Mouse (Mus musculus) heart, postnatal 0 days (tissue): ENCODE measurements at regions not wholly inside any gene's neighbourhood (a gene's known extent, or its start where the extent isn't known, plus 50 kb on each side); places are given as distances from the start of the nearest gene placed in this dataset.

Experiments used
- ATAC-seq: fragments of 200-750 bp; cut with Nextera tagmentation; 2 replicates; pipeline ENCODE4 v1.8.0; 2017; ENCODE audit warnings: low read depth, moderate number of reproducible peaks, moderate library complexity; ENCODE audit not compliant: insufficient read depth
- DNase-seq: peaks from one replicate; pipeline ENCODE4 v3.0.0-alpha.2; 2016; ENCODE audit warnings: low spot score
- H3K27ac ChIP-seq: fragments of 300-500 bp; sonication (generic); 2 replicates; pipeline ENCODE4 v1.5.1; 2014; ENCODE audit warnings: low read depth, mild to moderate bottlenecking
- H3K27me3 ChIP-seq: fragments of 300-500 bp; sonication (generic); 2 replicates; pipeline ENCODE4 v1.6.1; 2014; ENCODE audit warnings: low read length, mixed read lengths; ENCODE audit not compliant: control insufficient read depth, insufficient read depth
- H3K36me3 ChIP-seq: fragments of 300-500 bp; sonication (generic); replicated peaks from 2 replicates; pipeline ENCODE4 v1.6.1; 2014; ENCODE audit warnings: low read length, mixed read lengths; ENCODE audit not compliant: control insufficient read depth, insufficient read depth
- H3K4me1 ChIP-seq: fragments of 300-500 bp; sonication (generic); 2 replicates; pipeline ENCODE4 v1.6.1; 2014; ENCODE audit warnings: antibody characterized with exemption; ENCODE audit not compliant: control insufficient read depth, insufficient read depth
- H3K4me2 ChIP-seq: fragments of 300-500 bp; sonication (generic); 2 replicates; pipeline ENCODE4 v1.6.1; 2014; ENCODE audit warnings: low read depth, mild to moderate bottlenecking, low read length, moderate library complexity
- H3K4me3 ChIP-seq: fragments of 300-500 bp; sonication (generic); 2 replicates; pipeline ENCODE4 v1.5.1; 2014; ENCODE audit warnings: low read depth, low read length
- H3K9ac ChIP-seq: fragments of 300-500 bp; sonication (generic); replicated peaks from 2 replicates; pipeline ENCODE4 v1.6.1; 2014; ENCODE audit warnings: low read depth, low read length, mixed read lengths
- H3K9me3 ChIP-seq: fragments of 300-500 bp; sonication (generic); replicated peaks from 2 replicates; pipeline ENCODE4 v1.6.1; 2016; ENCODE audit warnings: low read length; ENCODE audit not compliant: control insufficient read depth
- CTCF ChIP-seq: IDR thresholded peaks from 2 replicates; pipeline ENCODE4 v1.5.1; 2016; ENCODE audit warnings: antibody characterized with exemption, control low read depth, low read depth
- EP300 ChIP-seq: IDR thresholded peaks from 2 replicates; pipeline ENCODE4 v1.6.1; 2016; ENCODE audit warnings: antibody characterized with exemption, low read depth
- WGBS: fragments of 180-500 bp; shearing (Covaris S2); extraction: QIAGEN DNeasy Blood & Tissue Kit; methylation state at CpG from one replicate; pipeline ENCODE4 v1.1.7; 2014; 5-methylcytosine and 5-hydroxymethylcytosine counted together

- TF ChIP-seq CTCF (no peak), EP300 (no peak)
- Histone ChIP-seq H3K36me3 (no peaks in the 10 kb centered on the region), H3K4me3 (no peak overlapping the region), H3K27ac (no peak overlapping the region), H3K27me3 (no peaks in the 10 kb centered on the region), H3K4me1 (no peaks in the 10 kb centered on the region), H3K4me2 (no peak overlapping the region), H3K9ac (no peak overlapping the region), H3K9me3 (no peaks in the 10 kb centered on the region)
- 54% methylated on average over 1 of the region's 1 CpGs for WGBS
- ATAC-seq (no peak), DNase-seq (no peak)
Measured at GRCm38 (mm10) chr1:143922499-143922898, 81.5 kb downstream of the Rgs2 start.

- H3K4me1 ChIP-seq: no peaks in the 10 kb centered on the region; the same call in 1 of the 2 replicates
- no peak overlapping the region for H3K4me3 ChIP-seq
- DNase-seq: no peak
- no peaks in the 10 kb centered on the region for H3K36me3 ChIP-seq
- no peak overlapping the region for H3K27ac ChIP-seq
- no peaks in the 10 kb centered on the region for H3K27me3 ChIP-seq
- no peak overlapping the region for H3K4me2 ChIP-seq
- H3K9me3 ChIP-seq: no peaks in the 10 kb centered on the region
- WGBS: 76% methylated on average over 7 of the region's 7 CpGs
- no peak for ATAC-seq
- no peak for TF ChIP-seq CTCF
- TF ChIP-seq EP300: no peak
- no peak overlapping the region for H3K9ac ChIP-seq
Measured at GRCm38 (mm10) chr1:143920256-143920655, 83.7 kb downstream of the Rgs2 start.

- Histone ChIP-seq H3K9ac (no peak overlapping the region), H3K9me3 (no peaks in the 10 kb centered on the region), H3K4me3 (no peak overlapping the region), H3K4me2 (no peak overlapping the region), H3K4me1 (no peaks in the 10 kb centered on the region; the same call in 1 of the 2 replicates), H3K27me3 (no peaks in the 10 kb centered on the region), H3K27ac (peak overlapping the region; percentile 38; the same call in 1 of the 2 replicates), H3K36me3 (no peaks in the 10 kb centered on the region)
- WGBS: 76% methylated on average over 5 of the region's 5 CpGs
- TF ChIP-seq EP300 (no peak), CTCF (no peak)
- DNase-seq (no peak), ATAC-seq (no peak)
Measured at GRCm38 (mm10) chr1:143918949-143919348, 85.0 kb downstream of the Rgs2 start.

- H3K27me3 ChIP-seq: no peaks in the 10 kb centered on the region
- no peak overlapping the region for H3K4me3 ChIP-seq
- no peak overlapping the region for H3K9ac ChIP-seq
- H3K4me1 ChIP-seq: no peaks in the 10 kb centered on the region; the same call in 1 of the 2 replicates
- H3K9me3 ChIP-seq: no peaks in the 10 kb centered on the region
- DNase-seq: no peak
- no peaks in the 10 kb centered on the region for H3K36me3 ChIP-seq
- no peak overlapping the region for H3K4me2 ChIP-seq
- TF ChIP-seq CTCF (no peak), EP300 (no peak)
- WGBS: 80% methylated on average over 9 of the region's 9 CpGs
- no peak for ATAC-seq
- peak overlapping the region; percentile 15; the same call in 1 of the 2 replicates for H3K27ac ChIP-seq
Measured at GRCm38 (mm10) chr1:143918146-143918774, 85.7 kb downstream of the Rgs2 start.

- H3K4me1 ChIP-seq: no peaks in the 10 kb centered on the region; the same call in 1 of the 2 replicates
- no peaks in the 10 kb centered on the region for H3K36me3 ChIP-seq
- ATAC-seq: no peak
- TF ChIP-seq CTCF (no peak), EP300 (no peak)
- no peak for DNase-seq
- H3K27me3 ChIP-seq: no peaks in the 10 kb centered on the region
- no peak overlapping the region for H3K4me2 ChIP-seq
- WGBS: 49% methylated on average over 5 of the region's 5 CpGs
- no peak overlapping the region for H3K9ac ChIP-seq
- H3K27ac ChIP-seq: peak overlapping the region; percentile 1; the same call in 1 of the 2 replicates
- no peaks in the 10 kb centered on the region for H3K9me3 ChIP-seq
- H3K4me3 ChIP-seq: no peak overlapping the region
Measured at GRCm38 (mm10) chr1:143917623-143918022, 86.3 kb downstream of the Rgs2 start.

GRCm38 (mm10) chr1:143916587-143916986 is 87.4 kb downstream of the Rgs2 start:
- 62% methylated on average over 9 of the region's 9 CpGs for WGBS
- ATAC-seq: no peak
- H3K4me2 ChIP-seq: no peak overlapping the region
- TF ChIP-seq CTCF (no peak), EP300 (no peak)
- H3K4me1 ChIP-seq: no peaks in the 10 kb centered on the region; the same call in 1 of the 2 replicates
- no peaks in the 10 kb centered on the region for H3K36me3 ChIP-seq
- no peak overlapping the region for H3K4me3 ChIP-seq
- no peaks in the 10 kb centered on the region for H3K27me3 ChIP-seq
- no peaks in the 10 kb centered on the region for H3K9me3 ChIP-seq
- DNase-seq: no peak
- H3K9ac ChIP-seq: no peak overlapping the region
- peak overlapping the region; percentile 1; the same call in 1 of the 2 replicates for H3K27ac ChIP-seq
